Mouse (Mus musculus) layer of hippocampus, postnatal 14 days (tissue): Measurements from ENCODE around the gene Pik3cd. TPM values are rescaled to one million over a fixed set of nuclear protein-coding genes. Genes with fewer than 3 reads are reported as not detected.

Source experiments
- DNase-seq, 2 experiments: peaks; one replicate each; pipeline ENCODE4 v3.0.0; 2021 to 2022; ENCODE audit warnings: low spot score in 2 of 2, mixed read lengths in 1 of 2
- microRNA-seq, 2 experiments: library from miRNA; unstranded; fragments of <30 nt; microRNA quantifications; one replicate each; pipeline ENCODE4 v1.2.0; 2021
- total RNA-seq, 2 experiments: library from RNA; stranded (reverse); gene quantifications; 2 replicates each; pipeline ENCODE4 v1.2.3; 2021

Pik3cd gene
- total RNA-seq, 2 experiments from 2014 or later: 25.2 to 27.7 TPM

DNA sequence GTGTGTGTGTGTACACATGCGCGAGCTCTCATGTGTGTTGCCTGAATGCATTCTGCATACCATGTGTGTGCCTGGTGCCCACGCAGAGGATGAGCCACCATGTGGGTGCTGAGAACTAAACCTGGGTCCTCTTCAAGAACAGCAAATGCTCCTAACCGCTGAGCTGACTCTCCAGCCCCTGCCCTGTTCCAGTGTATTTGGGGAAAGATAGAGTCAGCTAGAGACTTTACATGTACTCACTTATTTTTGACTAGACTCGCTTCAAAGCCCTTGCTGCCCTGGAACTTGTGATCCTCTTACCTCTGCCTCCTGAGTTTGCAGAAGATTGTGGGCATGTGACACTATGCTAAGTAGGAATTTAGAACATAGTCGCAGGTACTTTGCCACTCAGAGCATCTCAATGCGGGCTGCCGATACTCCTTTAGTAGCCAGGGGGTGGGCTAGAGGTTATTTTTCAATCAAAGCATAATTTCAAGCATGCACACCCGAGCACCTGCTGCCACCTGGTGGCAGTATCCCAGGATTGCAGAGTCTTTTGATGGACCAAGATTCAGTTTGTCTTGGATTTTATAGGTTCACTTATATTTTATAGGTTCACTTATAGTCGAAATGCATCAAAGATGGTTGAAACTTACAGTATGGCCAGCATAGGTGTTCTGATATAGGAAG, 90.9 kb downstream of the Pik3cd start:
- peak in 1 of 2 experiments; percentile 59 for DNase-seq

DNA sequence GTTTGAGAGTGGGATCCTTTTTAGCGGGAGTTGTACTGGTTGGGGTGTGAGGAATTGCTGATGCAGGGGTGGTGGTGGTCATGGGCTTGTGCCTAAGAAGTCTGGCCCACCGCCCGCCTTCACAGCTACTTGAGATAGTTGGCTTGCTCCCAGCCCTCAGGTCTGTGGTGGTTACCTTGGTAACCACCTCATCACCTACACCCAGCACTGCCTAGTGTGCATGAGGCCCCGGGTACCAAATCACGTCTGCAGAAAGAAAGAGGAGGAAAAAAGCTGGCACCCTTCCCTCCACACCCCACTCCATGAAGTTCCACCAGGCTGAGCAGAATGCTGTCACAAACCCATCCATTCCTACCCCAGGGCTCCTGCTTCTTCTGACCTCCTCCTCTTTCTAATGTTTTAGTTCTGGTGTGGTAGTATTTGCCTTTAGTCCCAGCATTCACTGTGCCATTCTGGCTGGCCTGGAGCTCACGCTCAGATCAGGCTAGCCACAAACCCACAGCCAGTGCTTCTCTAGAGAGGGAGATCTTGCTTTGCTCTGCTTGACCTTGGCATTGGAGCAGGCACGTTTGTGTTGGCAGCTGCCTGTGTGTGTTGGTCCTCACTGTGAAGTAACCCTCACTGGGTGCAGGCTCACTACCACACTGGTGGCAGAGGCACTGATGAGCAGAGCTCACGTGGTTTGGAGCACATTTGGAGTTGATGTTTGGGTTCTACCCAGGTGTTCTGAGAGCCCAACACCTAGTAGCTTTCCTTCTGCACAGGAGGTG, 92.9 kb downstream of the Pik3cd start:
- no peak for DNase-seq

DNA sequence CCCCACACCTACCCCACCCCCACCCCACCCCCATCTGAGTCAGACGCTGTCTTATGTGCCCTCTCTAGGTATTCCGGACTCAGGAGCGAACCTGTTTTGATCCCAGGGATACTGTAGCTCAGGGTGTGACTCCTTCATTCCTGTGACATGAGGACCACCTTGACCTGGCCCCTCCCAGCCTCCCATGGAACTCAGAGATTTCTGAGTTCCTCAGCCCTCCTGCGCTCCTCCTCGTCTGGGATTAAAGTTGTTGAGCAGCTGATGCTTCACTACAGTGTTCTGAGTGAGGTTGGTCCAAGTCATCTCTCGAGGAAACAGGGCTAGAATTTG, 94.1 kb downstream of the Pik3cd start:
- DNase-seq: no peak

DNA sequence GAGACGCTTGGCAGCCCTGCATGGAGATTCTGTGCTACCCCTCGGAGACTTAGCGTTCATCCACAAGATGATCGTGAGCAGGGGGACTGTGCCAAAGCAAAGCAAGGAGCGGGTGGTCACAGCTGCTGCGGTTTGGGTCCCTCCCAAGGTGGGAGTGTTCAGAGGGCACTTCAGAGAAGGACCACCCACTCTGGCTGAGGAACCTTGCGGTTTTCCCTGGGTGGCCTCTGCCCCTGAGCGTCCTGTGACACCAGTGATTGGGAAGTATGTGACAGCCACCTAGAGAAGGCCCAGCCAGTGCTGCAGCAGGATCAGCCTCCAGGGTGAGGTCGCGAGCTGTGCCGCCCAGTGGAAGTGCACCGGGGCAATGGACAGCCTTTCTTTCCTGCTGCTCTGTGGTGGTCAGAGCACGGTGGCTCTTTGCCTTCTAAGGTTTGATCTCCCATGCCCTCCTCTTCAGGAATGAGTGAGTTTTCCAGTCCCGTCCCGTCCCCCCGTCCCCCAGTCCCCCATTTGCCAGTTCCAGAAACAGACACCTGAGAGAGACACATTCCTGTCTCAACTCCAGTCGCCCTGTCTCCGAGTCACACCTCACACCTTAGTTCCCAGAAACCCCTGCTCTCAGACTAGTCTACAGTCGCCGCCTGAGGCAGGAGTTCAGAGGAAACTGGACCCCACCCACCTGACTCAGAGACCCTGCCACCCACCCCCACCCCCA, 94.6 kb downstream of the Pik3cd start:
- DNase-seq: no peak

DNA sequence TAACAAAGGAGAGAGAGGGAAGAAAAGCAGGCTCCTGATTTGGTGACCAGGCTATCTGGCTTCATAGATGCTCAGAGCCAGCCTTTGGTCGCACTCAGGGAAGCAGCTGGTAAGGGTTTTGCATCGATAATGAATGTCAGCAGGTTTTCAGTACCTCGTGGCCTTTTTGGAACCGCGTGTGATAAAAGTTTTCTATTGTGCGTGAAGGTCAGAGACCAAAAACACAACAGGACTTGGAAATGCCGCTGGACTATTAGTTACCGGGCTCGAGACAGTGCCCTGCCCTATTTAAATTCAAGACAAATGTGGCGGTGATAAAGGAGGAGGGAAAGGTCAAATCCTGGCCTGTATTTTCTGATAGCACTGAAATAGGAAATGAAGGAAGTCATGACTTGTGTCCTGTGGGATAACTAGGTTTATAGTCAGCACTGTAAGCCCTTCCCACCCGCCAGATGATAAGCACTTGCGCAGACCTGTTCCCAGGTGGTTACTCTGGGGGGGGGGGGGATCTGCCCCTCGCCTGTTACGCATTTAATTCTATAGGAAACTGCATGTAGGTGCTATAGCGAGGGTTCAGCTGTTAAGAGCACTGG, 95.5 kb downstream of the Pik3cd start:
- DNase-seq: no peak

DNA sequence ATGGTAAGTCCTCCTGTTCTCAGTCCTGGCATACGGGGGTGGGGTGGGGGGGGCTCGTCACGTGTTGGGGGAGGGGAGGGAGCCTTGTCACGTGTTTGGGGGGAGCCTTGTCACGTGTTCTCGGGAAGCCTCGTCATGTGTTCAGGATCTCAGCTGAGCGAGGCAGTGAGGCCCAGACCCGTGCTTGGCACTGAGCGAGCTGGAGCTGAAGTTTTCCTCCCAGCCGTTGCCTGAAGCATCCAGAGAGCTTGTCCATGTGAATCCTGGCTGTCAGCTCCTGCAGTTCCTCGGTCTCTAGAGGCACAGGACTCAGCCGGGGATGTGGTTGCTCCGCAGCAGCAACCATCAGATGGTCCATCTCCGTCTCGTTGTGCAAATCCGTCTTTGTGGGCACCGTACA, 96.3 kb downstream of the Pik3cd start:
- DNase-seq: peak in 1 of 2 experiments; percentile 49

DNA sequence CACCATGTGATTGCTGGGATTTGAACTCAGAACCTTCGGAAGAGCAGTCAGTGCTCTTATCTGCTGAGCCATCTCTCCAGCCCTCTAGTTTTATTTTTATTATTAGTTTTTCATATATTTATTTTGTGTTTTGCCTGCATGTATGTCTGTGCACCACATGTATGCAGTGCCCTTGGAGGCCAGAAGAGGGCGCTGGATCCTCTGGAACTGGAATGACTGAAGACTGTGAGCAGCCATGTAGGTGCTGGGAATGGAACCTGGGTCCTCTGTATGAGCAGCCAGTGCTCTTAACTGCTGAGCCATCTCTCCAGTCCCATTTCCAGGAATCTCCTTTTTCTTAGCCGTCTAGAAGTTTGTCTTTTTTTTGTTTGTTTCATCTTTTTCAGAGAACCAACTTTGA, 97.9 kb downstream of the Pik3cd start:
- DNase-seq: no peak

DNA sequence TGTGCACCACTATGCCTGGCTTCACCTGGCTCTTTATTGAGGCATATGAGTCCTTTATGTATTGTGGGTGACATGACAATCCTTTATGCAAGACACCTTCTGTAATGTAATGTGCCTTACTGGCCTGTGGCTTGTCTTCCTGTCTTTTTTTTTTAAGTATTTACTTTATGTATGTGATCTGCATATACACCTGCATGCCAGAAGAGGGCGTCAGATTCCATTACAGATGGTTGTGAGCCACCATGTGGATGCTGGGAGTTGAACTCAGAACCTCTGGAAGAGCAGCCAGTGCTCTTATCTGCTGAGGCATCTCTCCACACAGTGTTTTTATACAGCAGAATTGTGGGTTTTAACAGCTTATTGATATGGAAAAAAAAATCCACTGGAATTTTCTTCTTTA, 98.5 kb downstream of the Pik3cd start:
- no peak for DNase-seq

DNA sequence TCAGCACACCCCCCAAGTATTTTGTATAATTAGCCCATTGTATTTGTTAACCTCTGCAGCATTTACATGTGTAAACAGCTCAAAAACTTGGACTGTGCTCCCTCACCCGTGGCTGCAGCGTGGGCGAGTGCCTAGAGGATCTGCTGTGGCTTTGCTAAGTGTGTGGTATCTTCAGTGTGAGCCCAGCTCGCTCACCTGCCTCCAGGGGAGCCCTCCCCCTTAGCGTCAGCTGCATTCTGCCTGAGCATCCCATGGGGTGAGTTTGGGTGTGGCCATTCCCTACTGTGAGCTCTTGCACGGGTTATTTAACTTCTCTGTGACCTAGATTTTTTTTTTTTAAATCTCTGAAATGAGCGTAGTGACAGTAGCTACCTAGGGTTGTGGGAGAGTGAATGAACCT, 100.1 kb downstream of the Pik3cd start:
- no peak for DNase-seq

DNA sequence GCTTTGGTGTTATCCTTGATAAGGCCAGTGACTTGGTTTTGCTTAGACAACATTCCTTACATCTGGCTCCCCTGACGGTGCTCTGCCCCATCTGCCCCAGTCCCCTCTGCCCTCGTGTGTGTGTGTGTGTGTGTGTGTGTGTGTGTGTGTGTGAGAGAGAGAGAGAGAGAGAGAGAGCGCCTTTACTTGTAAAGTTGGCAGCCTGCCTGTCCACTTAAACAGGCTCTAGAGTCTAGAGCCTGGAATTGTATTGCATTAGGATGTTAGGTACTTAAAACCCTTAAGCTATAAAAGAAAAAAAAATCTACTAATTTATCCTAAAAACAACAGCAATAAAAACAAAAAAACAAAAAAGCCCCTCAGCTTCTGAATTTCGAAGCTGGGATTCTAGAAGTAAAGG, 100.9 kb downstream of the Pik3cd start:
- no peak for DNase-seq

DNA sequence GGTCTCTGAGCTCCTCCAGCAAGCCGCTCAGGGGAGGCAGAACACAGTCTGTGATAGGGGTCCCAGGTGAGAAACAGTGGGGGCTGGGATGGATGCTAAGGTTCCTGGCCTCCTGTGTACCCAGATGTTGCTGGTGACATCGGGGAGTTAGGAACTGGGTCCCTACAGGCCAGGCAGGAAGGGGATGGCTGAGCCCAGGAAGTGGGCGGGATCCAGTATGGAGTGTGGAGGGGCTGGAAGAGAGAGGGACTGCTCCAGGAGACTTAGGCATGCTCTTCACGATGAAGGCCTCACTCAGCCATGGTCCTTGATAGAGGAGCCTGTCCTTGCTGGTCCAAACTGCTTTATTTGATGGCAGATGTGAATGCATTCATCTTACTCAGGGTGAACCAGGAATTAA, 102.2 kb downstream of the Pik3cd start:
- no peak for DNase-seq

DNA sequence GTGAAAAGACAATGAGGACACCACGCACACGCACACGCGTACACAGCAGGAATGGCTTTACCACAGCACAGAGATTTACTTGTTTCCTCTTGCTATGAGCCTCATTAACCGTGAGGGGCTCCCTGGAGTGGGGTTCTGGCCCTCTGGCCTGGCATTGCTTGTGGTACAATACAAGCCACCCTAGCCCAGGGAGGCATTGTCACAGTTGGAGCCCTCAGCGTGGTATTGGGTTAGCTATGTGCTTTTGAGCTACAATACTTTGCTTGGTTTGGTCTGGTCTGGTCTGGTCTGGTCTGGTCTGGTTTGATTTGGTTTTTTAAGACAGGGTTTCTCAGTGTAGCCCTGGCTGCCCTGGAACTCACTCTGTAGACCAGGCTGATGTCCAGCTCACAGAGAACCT, 102.8 kb downstream of the Pik3cd start:
- no peak for DNase-seq

Small RNA genes lying within 50 kb of the gene (microRNA-seq; reads per million reads assigned to microRNA genes)
- gene Mir7023: 1.6 to 2.5 reads per million in 2 experiments

Other genes with a start within 250 kb of the Pik3cd start
- not detected for gene Rbp7, start 247.6 kb downstream of the Pik3cd start, total RNA-seq
- gene Tmem274, start 225.2 kb downstream of the Pik3cd start, total RNA-seq: not detected
- 1 to 10 TPM; 8.4 to 8.7 TPM for gene Nmnat1, start 217.4 kb downstream of the Pik3cd start, total RNA-seq
- gene Lzic, start 217.3 kb downstream of the Pik3cd start, total RNA-seq: 10 to 100 TPM; 24.0 to 26.9 TPM
- gene Ctnnbip1, start 184.3 kb downstream of the Pik3cd start, total RNA-seq: 10 to 100 TPM; 57.9 to 58.9 TPM
- 100 to 1,000 TPM; 832 to 838 TPM for gene Clstn1, start 116.1 kb downstream of the Pik3cd start, total RNA-seq
- gene Tmem201, start 35.5 kb upstream of the Pik3cd start, total RNA-seq: 10 to 100 TPM; 64.8 to 69.1 TPM
- 10 to 100 TPM; 37.6 to 40.3 TPM for gene Slc25a33, start 71.7 kb upstream of the Pik3cd start, total RNA-seq